Mouse (Mus musculus): Measurements from ENCODE around the gene Pced1a. TPM values are rescaled to one million over a fixed set of nuclear protein-coding genes. Genes with fewer than 3 reads are reported as not detected.

Gene Pced1a
- polyA plus RNA-seq (2015; fragmentation: Nextera tagmentation; extraction: Ambion mirVana), result 10.2 and 11.7 TPM in 2 replicates

DNA sequence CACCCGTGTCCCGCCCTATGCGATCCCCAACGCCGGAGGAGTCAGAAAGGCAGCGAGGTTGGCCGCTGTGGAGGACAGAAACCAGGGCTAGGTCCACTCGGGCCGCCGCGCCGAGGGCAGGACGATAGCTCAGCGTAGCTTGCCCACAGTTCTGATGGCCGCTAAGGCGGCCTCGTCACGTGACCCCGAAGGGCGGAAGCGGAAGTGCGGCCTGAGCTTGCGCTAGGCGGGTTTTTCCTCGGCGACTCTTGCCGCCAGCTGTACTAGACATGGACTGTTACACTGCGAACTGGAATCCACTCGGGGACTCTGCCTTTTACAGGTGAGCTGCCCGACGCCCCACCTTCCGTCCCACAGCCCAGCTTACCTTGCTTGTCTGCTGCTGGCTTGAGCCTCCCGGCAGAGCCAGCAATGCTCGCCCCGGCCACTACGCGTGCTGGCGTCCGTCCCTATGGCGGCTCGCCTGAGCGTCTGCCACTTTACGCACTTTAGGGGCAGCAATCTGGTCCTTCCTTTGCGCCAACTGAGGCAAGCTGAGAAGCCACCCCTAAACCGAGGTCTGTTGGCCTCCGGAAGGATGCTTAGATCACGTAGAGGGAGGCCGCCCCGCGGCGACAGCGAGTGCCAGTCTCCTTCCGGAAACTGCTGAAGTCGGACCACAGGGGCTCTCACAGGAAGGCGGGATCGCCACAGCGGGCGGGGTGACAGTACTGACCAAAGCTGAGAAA, at the start of gene Pced1a, which contains the start of gene Vps16:
TSS of gene Pced1a (minus strand) at position 576 of the 728 bp plus-strand sequence.
TSS of gene Vps16 (plus strand) at position 214 of the 728 bp plus-strand sequence.
- Histone ChIP-seq H3K27me3 (no peaks in the 10 kb centered on the region), H3K4me3 (peak within 1 kb of the TSS; percentile 84), H3K9ac (peak within 1 kb of the TSS; percentile 89), H3K27ac (replicated peaks) (peak within 1 kb of the TSS; percentile 92), H3K9me3 (no peaks in the 10 kb centered on the region), H3K36me3 (peaks cover 9% of the 10 kb centered on the region; the same call in 1 of the 2 replicates), H3K4me2 (peak within 1 kb of the TSS; percentile 69), H3K4me1 (replicated peaks) (peaks cover 54% of the 10 kb centered on the region)
- WGBS, result under 1% methylated on average over 58 of the region's 58 CpGs
- ATAC-seq (ENCODE audit: low read depth), result peak; percentile 95

DNA sequence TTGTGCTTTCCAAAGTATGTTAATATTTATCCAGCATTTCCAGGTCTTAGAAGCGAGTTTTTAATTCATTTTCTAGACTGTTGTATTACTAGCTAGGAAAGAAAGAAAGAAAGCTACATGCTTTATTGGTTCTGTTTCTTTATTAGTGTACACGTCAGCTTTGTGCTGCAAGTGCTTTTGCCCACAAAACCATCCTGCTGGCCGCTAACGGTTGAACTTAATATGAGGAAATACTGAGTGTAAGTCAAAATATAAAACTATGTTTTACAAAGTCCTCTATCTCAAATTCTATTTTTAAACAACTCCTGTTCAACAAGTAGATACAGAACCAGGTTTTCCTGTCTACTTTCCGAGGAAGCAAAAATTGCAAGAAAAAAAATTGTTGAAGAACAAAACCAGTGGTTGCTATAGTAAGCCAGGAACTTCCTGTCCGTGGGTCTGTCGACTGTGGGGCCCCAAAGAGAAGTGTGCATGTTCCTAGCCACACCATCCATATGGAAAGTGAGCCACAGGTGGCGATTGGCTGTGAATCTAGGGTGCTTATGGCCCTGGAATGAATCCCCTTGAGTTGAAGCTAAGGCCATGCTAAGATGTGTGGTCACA, 48.5 kb upstream of the Pced1a start:
- WGBS, result 85% methylated on average over 8 of the region's 8 CpGs
- H3K9ac ChIP-seq, result no peak overlapping the region

GRCm38 (mm10) chr2:130469935-130470334, 45.4 kb upstream of the Pced1a start:
- Histone ChIP-seq H3K4me2 (no peak overlapping the region), H3K4me3 (no peak overlapping the region), H3K36me3 (no peaks in the 10 kb centered on the region), H3K4me1 (replicated peaks) (peaks cover 20% of the 10 kb centered on the region), H3K9me3 (no peaks in the 10 kb centered on the region), H3K9ac (no peak overlapping the region), H3K27me3 (no peaks in the 10 kb centered on the region), H3K27ac (replicated peaks) (no peak overlapping the region)
- WGBS, result 85% methylated on average over 2 of the region's 2 CpGs
- ATAC-seq (ENCODE audit: low read depth), result 0 out of 2 replicates have a peak, but pooled peaks have one; percentile 19

More for the DNA sequence above, 48.5 kb upstream of the Pced1a start:
- H3K27me3 ChIP-seq, result no peaks in the 10 kb centered on the region
- no peak overlapping the region for H3K27ac ChIP-seq (replicated peaks)
- H3K4me3 ChIP-seq, result no peak overlapping the region
- no peak overlapping the region for H3K4me2 ChIP-seq
- no peak for ATAC-seq (ENCODE audit: low read depth)
- H3K36me3 ChIP-seq, result peaks cover 4% of the 10 kb centered on the region; the same call in 1 of the 2 replicates
- no peaks in the 10 kb centered on the region for H3K9me3 ChIP-seq
- peaks cover 29% of the 10 kb centered on the region for H3K4me1 ChIP-seq (replicated peaks)

DNA sequence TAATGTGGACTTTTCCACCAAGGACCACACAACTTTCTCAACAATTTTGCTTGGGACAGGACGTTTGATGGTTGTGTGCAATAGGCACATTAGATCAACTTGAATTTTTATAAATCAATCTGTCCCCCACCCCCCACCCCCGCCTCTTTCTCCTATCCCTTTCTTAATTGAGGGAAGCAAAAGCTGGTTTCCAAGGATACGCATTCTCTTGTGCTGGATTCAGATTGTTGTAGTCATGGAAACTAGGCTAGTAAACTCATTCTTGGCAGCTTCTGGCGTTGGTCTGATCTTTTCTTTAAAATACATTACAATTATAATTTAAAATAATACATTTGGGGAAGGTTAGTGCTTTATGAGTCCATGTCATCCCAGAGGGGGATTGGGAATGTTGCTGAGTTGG, 44.9 kb upstream of the Pced1a start:
- no peaks in the 10 kb centered on the region for H3K36me3 ChIP-seq
- peaks cover 20% of the 10 kb centered on the region for H3K4me1 ChIP-seq (replicated peaks)
- no peak overlapping the region for H3K4me3 ChIP-seq
- H3K4me2 ChIP-seq, result no peak overlapping the region
- H3K9ac ChIP-seq, result no peak overlapping the region
- H3K27me3 ChIP-seq, result no peaks in the 10 kb centered on the region
- H3K9me3 ChIP-seq, result no peaks in the 10 kb centered on the region
- no peak for ATAC-seq (ENCODE audit: low read depth)
- WGBS, result 29% methylated on average over 4 of the region's 4 CpGs
- no peak overlapping the region for H3K27ac ChIP-seq (replicated peaks)

DNA sequence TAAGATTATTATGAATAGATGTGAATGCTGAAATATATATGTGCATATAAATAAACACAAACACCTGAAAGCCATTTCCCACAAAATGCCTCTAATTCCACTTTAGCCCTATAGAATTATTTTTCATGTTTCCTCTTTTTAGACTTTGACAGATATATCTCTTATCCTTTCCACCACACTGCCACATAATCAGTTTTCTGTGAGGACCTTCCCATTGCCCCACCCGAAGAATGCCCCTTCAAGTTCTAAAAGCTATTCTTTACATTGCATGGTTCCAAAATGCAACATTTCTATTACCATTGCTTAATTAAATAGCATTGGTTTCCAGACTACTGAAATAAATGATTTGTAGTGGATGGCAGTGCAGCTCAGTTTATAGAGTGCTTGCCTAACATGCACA, 41.9 kb upstream of the Pced1a start:
- Histone ChIP-seq H3K27me3 (no peaks in the 10 kb centered on the region), H3K27ac (replicated peaks) (no peak overlapping the region), H3K4me1 (replicated peaks) (peaks cover 21% of the 10 kb centered on the region), H3K36me3 (no peaks in the 10 kb centered on the region), H3K9me3 (no peaks in the 10 kb centered on the region), H3K9ac (no peak overlapping the region), H3K4me2 (no peak overlapping the region), H3K4me3 (no peak overlapping the region)
- no peak for ATAC-seq (ENCODE audit: low read depth)
- 88% methylated on average over 1 of the region's 1 CpGs for WGBS

DNA sequence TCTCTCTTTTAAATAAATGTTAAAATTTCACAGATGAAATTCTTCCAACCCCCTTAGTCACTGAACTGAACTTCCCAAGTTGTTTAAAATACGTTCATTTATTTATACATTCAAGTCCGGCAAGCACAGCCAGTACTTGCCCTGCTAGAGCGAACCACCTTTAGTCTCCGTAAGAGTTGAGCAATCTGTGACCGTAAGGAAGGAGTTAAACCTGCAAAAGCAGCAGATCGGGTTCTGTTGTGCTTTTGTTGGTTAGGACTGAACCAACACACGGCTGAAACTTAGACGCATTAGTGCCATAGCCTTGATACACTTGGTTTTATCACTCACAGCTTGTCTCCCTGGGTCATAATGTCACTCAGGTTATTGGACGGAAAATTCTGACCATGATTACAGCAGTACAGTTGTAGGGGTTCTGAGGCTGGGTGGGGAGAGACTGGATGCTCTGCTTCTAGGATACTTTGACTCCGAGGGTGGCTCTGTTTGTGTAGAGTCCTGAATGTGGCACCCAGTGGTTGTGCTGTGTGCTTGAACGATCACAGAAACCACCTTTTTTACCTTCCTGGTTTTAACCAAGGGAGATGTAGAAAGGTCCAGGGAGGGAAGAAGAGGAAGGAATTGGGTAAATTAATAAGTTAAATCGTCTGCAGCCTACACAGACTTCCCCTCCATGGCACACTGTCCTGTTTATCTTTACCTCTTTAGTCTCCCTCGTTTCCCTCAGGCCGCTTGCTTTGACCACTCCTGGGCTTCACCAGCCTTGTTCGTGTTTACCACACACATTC, 37.0 kb upstream of the Pced1a start:
- no peaks in the 10 kb centered on the region for H3K36me3 ChIP-seq
- no peak overlapping the region for H3K4me2 ChIP-seq
- no peaks in the 10 kb centered on the region for H3K9me3 ChIP-seq
- no peak overlapping the region for H3K27ac ChIP-seq (replicated peaks)
- no peaks in the 10 kb centered on the region for H3K27me3 ChIP-seq
- H3K9ac ChIP-seq, result no peak overlapping the region
- peaks cover 15% of the 10 kb centered on the region; the same call in 1 of the 2 replicates for H3K4me1 ChIP-seq (replicated peaks)
- 77% methylated on average over 15 of the region's 15 CpGs for WGBS
- no peak for ATAC-seq (ENCODE audit: low read depth)
- H3K4me3 ChIP-seq, result no peak overlapping the region

- Histone ChIP-seq H3K9ac (no peak overlapping the region), H3K27me3 (no peaks in the 10 kb centered on the region), H3K36me3 (no peaks in the 10 kb centered on the region), H3K4me2 (no peak overlapping the region), H3K4me1 (replicated peaks) (peaks cover 21% of the 10 kb centered on the region), H3K27ac (replicated peaks) (no peak overlapping the region), H3K4me3 (no peak overlapping the region), H3K9me3 (no peaks in the 10 kb centered on the region)
- ATAC-seq (ENCODE audit: low read depth), result no peak
- WGBS, result 89% methylated on average over 3 of the region's 3 CpGs
Measured at GRCm38 (mm10) chr2:130459576-130459975, 35.1 kb upstream of the Pced1a start.

DNA sequence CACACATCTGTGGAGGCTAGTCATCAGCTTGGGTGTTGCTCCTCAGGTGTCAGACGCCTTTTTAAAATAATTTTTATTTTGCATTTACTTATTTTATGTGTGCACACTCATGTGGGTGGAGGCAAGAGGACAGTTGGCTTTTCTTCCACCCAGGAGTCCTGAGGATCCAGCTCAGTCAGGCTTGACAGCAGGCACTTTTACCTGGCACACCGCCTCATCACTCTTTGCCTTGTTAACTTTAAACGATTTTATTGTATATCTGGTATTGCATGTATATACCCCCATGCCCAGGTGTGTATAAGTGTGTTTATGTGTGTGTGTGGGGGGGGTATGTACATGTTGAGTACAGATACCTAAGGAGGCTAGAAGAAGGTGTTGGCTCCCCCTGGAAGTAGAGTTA, 33.4 kb upstream of the Pced1a start:
- no peak overlapping the region for H3K4me3 ChIP-seq
- H3K27ac ChIP-seq (replicated peaks), result no peak overlapping the region
- no peaks in the 10 kb centered on the region for H3K36me3 ChIP-seq
- H3K27me3 ChIP-seq, result no peaks in the 10 kb centered on the region
- no peaks in the 10 kb centered on the region for H3K9me3 ChIP-seq
- peaks cover 28% of the 10 kb centered on the region for H3K4me1 ChIP-seq (replicated peaks)
- H3K9ac ChIP-seq, result no peak overlapping the region
- H3K4me2 ChIP-seq, result no peak overlapping the region
- 95% methylated on average over 3 of the region's 3 CpGs for WGBS
- no peak for ATAC-seq (ENCODE audit: low read depth)

GRCm38 (mm10) chr2:130454748-130455370, 30.4 kb upstream of the Pced1a start:
- no peaks in the 10 kb centered on the region for H3K9me3 ChIP-seq
- no peaks in the 10 kb centered on the region for H3K36me3 ChIP-seq
- H3K4me1 ChIP-seq (replicated peaks), result peaks cover 37% of the 10 kb centered on the region
- 80% methylated on average over 6 of the region's 6 CpGs for WGBS
- no peak for ATAC-seq (ENCODE audit: low read depth)
- no peak overlapping the region for H3K9ac ChIP-seq
- no peak overlapping the region for H3K4me3 ChIP-seq
- no peak overlapping the region for H3K27ac ChIP-seq (replicated peaks)
- H3K4me2 ChIP-seq, result no peak overlapping the region
- H3K27me3 ChIP-seq, result no peaks in the 10 kb centered on the region

DNA sequence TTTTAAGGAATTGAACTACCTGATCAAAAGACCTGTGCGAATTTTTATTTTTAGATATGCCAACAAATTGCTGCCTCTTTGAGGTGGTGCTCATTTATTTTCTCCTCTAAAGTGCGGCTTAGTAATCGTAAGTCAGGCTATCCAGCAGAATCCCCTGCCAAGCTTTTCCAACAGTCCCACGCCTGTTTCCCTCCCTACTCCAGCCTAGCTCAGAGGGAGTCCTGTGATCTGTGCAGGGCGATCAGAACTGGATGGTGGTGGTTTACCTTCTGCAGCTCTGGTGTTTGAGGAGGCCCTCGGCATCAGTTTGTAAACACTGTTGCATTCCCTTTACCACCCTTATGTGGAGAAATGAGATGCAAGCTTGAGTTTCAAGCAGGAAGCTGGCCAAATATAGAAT, 28.9 kb upstream of the Pced1a start:
- no peak overlapping the region for H3K4me3 ChIP-seq
- no peaks in the 10 kb centered on the region for H3K9me3 ChIP-seq
- no peak for ATAC-seq (ENCODE audit: low read depth)
- peaks cover 6% of the 10 kb centered on the region for H3K27me3 ChIP-seq
- WGBS, result 79% methylated on average over 6 of the region's 6 CpGs
- no peaks in the 10 kb centered on the region for H3K36me3 ChIP-seq
- H3K4me2 ChIP-seq, result 0 out of 2 replicates have a peak overlapping the region, but pooled peaks have one; percentile 3
- H3K9ac ChIP-seq, result no peak overlapping the region
- no peak overlapping the region for H3K27ac ChIP-seq (replicated peaks)
- peaks cover 43% of the 10 kb centered on the region for H3K4me1 ChIP-seq (replicated peaks)

DNA sequence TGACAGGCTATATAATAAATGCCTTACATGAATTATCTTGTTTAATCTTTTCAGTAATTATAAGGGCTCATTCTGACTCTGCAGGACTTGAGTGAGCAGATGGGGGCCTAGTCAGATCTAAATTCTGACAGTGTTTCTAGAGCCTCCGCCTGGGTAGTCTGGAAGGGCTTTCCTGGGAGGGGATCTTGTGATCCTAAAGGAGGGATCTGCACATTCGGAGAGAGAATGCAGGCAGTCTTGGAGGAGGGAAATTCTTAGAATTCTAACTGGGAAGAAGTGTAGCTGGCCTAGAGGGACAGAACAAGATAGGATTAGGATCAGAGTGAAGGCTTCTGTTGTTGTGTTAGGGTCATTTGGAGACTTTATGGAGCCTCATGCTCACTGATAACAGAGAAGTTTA, 27.8 kb upstream of the Pced1a start:
- Histone ChIP-seq H3K9me3 (no peaks in the 10 kb centered on the region), H3K36me3 (no peaks in the 10 kb centered on the region), H3K9ac (no peak overlapping the region), H3K27me3 (peaks cover 14% of the 10 kb centered on the region), H3K4me2 (peak overlapping the region; percentile 82; the same call in 1 of the 2 replicates), H3K4me1 (replicated peaks) (peaks cover 43% of the 10 kb centered on the region), H3K27ac (replicated peaks) (no peak overlapping the region), H3K4me3 (no peak overlapping the region)
- WGBS, result 79% methylated on average over 2 of the region's 2 CpGs
- no peak for ATAC-seq (ENCODE audit: low read depth)

Data from neural tube, embryonic 13.5 days (tissue).